Mouse (Mus musculus) lung, postnatal 0 days (tissue): ENCODE results near the gene Ap3b1.

Source experiments
- CTCF ChIP-seq: IDR thresholded peaks from 2 replicates; pipeline ENCODE4 v1.5.1; 2016; ENCODE audit warnings: antibody characterized with exemption, mild to moderate bottlenecking
- EP300 ChIP-seq: IDR thresholded peaks from 2 replicates; pipeline ENCODE4 v1.6.1; 2016; ENCODE audit warnings: antibody characterized with exemption, mild to moderate bottlenecking, control low read depth

- no peak for TF ChIP-seq CTCF
- no peak for TF ChIP-seq EP300
Observed at GRCm38 (mm10) chr13:94367869-94368268, 9.1 kb downstream of the Ap3b1 start.
